Mouse (Mus musculus) urinary bladder, postnatal 25 days (tissue): ENCODE results near the gene Ralgps1.

Experiments used
- DNase-seq: peaks from one replicate; pipeline ENCODE4 v3.0.0; 2022; ENCODE audit warnings: low spot score

Gene Ralgps1

GRCm38 (mm10) chr2:33244880-33245279 lies 126.4 kb downstream of the Ralgps1 start:
- DNase-seq = no peak

- no peak for DNase-seq
Measured at GRCm38 (mm10) chr2:33237581-33237980, 133.7 kb downstream of the Ralgps1 start.

GRCm38 (mm10) chr2:33234848-33235247 lies 136.4 kb downstream of the Ralgps1 start:
- DNase-seq = no peak

GRCm38 (mm10) chr2:33233856-33234255 lies 137.4 kb downstream of the Ralgps1 start:
- no peak for DNase-seq

- DNase-seq = no peak
Measured at GRCm38 (mm10) chr2:33232782-33233570, 138.3 kb downstream of the Ralgps1 start.

- DNase-seq = no peak
Measured at GRCm38 (mm10) chr2:33231788-33232187, 139.5 kb downstream of the Ralgps1 start.

GRCm38 (mm10) chr2:33230701-33231100 lies 140.6 kb downstream of the Ralgps1 start:
- no peak for DNase-seq

DNA sequence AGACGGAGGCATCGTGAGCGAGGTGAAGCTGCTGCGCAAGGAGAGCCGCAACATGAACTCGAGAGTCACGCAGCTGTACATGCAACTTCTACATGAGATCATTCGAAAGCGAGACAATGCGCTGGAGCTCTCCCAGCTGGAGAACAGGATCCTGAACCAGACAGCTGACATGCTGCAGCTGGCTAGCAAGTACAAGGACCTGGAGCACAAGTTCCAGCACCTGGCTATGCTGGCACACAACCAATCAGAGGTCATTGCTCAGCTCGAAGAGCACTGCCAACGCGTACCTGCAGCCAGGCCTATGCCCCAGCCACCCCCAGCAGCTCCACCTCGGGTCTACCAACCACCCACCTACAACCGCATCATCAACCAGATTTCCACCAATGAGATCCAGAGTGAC lies 142.7 kb downstream of the Ralgps1 start:
- DNase-seq = no peak

DNA sequence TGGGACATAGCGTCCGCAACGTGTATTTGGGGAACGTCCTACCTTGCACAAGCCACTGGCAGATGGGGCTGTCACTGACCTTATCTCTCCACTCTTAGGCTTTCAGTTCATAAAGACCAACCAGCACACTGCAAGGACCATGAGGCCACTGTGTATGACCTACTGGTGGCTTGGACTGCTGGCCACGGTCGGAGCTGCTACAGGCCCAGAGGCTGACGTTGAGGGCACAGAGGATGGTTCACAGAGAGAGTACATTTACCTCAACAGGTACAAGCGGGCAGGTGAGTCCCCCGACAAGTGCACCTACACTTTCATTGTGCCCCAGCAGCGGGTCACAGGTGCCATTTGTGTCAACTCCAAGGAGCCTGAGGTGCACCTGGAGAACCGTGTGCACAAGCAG lies 143.2 kb downstream of the Ralgps1 start:
- no peak for DNase-seq

DNA sequence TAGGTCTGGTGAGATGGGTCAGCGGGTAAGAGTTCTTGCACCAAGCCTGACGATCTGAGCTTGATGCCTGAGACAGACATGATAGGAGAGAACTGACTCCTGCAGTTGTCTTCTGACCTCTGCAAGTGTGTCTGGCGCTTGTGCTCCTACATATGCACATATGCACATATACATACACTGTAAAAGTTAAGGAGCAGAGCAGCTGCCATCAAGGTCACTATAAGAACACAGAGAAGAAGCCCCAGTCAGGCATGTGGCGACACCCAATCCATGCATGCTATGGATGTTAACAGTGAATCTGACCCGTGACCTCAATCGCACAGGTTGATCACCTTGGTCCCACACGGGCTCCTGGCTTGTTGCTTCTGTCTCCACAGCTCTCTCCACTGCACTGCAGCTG lies 145.4 kb downstream of the Ralgps1 start:
- no peak for DNase-seq

DNA sequence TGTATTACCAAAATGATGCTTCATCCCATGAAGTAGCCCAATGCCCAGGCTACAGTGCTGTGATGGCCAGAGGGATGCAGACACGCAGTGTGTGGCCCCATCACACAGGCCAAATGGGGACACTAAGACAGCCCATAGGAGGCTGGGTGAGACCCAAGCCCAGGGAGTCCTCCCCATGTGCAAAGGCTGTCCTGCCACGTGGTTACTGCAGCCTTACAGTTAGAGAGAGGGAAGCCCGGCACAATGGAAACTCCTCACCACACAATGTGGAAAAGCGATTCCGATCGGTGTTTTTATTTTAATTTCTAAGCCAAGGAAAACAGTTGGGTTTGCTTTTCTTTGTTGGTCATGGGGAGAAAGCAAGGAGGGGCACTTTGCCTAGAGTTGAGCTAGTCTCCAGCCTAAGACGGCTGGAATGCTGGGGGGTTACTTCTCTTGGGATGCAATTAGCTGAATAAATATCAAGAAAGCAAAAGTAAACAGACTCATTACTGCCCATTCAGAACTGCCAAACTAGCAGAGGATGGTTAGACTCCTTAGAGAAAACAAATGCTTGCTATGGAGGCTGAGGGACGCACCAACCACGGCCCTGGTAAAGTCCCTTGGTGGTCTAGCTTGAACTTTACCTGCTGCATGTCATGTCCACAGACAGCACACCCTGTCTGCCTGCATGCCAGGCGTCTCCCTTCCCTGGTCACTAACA lies 147.5 kb downstream of the Ralgps1 start:
- DNase-seq = no peak

DNA sequence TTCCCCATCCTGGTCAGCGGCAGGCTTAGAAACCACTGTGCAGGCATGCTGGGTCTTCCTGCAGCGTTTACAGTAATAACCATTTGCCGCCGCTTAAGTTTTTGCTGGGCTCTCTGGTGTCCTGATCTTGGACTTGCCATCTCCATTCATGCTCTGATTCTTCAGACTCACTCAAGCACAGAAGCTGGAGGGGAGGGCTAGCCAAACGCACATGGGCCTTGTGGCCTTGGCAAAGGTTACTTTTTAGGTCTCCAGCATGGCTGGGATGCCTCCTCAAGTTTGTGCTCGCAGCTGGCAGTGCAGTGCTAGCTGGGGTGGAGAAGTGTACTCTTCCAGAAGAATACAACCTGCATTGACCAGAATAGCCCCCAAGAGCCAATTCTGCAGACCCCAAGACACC lies 148.8 kb downstream of the Ralgps1 start:
- no peak for DNase-seq

GRCm38 (mm10) chr2:33221339-33221900 lies 149.9 kb downstream of the Ralgps1 start:
- DNase-seq = no peak

- DNase-seq = no peak
Measured at GRCm38 (mm10) chr2:33220674-33221338, 150.5 kb downstream of the Ralgps1 start.

- no peak for DNase-seq
Measured at GRCm38 (mm10) chr2:33220246-33220645, 151.0 kb downstream of the Ralgps1 start.

DNA sequence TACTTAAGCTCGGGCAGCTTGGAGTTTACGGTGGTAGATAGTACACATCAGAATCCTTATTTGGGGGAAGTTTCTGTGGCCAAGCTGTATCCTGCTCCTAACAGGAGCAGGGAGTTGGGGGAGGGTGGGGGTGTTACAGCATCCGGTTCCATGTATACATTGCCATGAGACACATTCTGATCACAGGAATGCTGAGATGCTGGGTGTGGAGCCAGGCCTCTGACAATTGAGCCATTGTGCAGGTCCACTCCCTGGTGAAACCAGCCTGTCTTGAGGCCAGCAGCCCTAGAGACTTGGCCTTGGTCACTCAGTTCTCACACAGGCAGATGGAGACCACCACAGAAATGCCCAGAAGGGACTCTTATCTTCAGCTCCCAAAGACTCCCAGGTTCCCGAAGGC lies 151.6 kb downstream of the Ralgps1 start:
- DNase-seq = no peak

DNA sequence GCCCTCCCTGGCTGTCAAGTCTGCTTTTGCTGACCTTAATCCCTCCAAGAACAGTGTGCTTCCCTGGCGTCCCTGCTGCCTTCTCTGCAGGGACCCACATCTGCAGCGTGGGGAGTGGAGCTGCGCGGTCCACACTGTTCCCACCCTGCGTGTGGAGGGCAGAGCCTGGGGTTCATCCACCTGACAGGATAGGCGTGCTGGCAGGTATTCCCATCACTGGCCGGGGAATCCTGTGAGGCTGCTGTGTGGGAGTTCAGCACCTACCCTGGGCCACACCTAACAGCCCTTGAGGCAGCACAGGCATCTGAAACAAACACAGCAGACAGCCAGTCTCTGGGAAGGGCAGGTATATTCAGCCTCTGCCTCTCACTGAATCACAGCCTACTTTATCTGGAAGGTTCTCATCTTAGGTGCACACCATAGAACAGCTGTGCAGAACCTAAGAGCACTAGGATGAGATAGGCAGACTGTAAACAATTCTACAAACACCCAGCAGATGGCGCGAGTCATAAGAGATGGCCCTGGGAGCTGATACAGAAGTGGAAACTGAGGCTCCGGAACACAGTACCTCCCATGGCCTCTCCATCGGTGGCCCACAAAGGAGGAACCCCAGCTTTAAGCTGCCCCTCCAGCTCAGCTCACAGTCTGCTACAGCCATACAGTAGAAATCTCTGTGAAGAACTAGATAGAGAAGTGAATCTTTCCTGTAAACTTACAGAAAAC lies 152.2 kb downstream of the Ralgps1 start:
- DNase-seq = peak; percentile 34

- DNase-seq = no peak
Measured at GRCm38 (mm10) chr2:33217425-33217794, 153.9 kb downstream of the Ralgps1 start.

GRCm38 (mm10) chr2:33216645-33217424 lies 154.5 kb downstream of the Ralgps1 start:
- no peak for DNase-seq

DNA sequence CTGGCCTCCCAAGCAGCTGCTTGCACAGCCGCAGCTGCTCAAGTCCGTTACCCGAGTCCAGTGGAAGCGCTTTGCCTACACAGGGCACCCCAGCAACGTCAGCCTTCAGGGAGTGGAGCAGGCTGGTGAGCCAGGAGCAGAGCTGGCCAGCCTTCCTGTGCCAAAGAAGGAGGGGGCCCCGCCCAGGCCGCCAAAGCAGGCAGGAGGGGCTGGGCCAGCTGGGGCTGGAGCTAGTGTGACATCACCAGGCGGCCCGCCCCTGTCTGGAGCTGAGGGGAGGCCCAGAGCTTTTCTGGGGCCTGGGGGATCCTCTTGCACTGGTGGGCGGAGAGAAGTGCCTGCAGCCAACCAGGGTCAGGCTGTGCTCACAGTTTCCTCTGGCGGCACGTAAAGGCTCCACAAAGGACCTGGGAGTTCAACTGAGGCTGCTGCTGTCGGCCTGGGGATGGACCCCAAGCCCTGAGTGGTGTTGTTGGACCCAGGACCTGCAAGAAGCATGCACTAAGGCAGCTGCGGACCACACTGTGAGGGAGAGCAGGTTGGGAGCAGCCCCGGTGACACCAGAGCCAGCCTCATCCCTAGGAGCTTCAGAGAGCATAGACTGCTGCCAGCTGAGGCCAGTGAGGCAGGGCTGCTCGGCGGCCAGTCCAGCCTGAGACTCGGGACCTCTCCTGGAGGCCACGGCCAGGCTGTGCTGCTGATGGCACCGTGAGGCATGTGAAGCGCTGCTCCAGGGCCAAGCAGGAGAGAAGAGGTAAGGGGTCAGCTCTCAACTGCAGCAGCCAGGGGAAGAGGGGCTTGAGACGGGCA lies 155.4 kb downstream of the Ralgps1 start, which contains the start of gene Angptl2:
Gene Angptl2, plus strand, starts transcription at position 370 of the 810 bp plus-strand sequence.
- DNase-seq = peak; percentile 79
